Mouse (Mus musculus): ENCODE results near the gene Pi4ka. TPM values are rescaled to one million over a fixed set of nuclear protein-coding genes. Genes with fewer than 3 reads are reported as not detected.

The Pi4ka gene
- total and polyA plus RNA-seq, 2 experiments from 2014 or later = 47.7 to 154 TPM

DNA sequence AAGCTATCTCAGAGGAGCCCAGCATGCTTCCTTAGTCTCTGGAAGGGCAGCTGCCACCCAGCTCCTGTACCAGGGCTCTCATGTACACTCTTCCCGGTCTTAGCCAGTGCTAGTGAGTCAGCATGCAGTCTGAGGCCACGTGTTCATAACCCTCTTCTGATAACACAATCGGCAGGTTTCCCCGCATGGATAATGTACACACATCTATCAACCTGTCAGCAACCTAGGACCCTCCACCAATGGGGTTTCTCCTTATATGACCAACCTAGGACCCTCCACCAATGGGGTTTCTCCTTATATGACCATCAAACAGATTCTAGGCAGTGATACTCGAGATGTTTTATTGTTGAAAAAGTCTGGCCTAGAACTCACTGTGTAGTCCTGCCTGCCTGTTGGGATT, 138.2 kb downstream of the Pi4ka start:
- TF ChIP-seq CTCF (IDR thresholded peaks at IDR 0.05; ENCODE audit: low read depth) = no peak
- Histone ChIP-seq H3K4me3 (ENCODE audit: low read length) (no peak overlapping the region), H3K9me3 (ENCODE audit: low read length) (peaks cover 5% of the 10 kb centered on the region), H3K27ac (no peak overlapping the region), H3K4me2 (ENCODE audit: low read depth, low read length) (no peak overlapping the region), H3K27me3 (ENCODE audit: insufficient read depth, low read length) (no peaks in the 10 kb centered on the region), H3K9ac (replicated peaks; ENCODE audit: low read length) (no peak overlapping the region), H3K36me3 (ENCODE audit: insufficient read depth, low read length) (no peaks in the 10 kb centered on the region), H3K4me1 (ENCODE audit: insufficient read depth, low read length) (no peaks in the 10 kb centered on the region)
- no peak for DNase-seq (ENCODE audit: low spot score)
- 68% methylated on average over 5 of the region's 5 CpGs for WGBS
- ATAC-seq = no peak

DNA sequence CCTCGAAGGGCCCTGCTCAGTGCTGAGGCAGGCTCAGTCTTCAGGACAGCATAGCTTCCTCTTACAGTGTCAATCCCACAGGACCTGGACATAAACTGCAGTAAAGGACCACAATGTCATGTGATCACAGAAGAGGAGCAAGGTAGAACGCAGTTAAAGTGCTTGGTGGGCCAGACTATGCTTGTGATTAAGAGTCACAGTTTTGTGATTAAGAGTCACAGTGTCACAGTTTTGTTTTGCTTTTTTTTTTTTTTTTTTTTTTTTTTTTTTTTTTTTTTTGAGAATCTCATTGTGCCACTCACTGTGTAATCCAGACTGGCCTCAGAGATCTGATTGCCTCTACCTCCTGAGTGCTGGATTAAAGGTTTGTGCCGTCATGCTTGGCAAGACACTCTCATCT, 140.0 kb downstream of the Pi4ka start:
- H3K4me3 ChIP-seq (ENCODE audit: low read length) = no peak overlapping the region
- DNase-seq (ENCODE audit: low spot score) = no peak
- no peaks in the 10 kb centered on the region for H3K27me3 ChIP-seq (ENCODE audit: insufficient read depth, low read length)
- no peaks in the 10 kb centered on the region for H3K4me1 ChIP-seq (ENCODE audit: insufficient read depth, low read length)
- H3K9ac ChIP-seq (replicated peaks; ENCODE audit: low read length) = no peak overlapping the region
- no peak overlapping the region for H3K27ac ChIP-seq
- no peaks in the 10 kb centered on the region for H3K36me3 ChIP-seq (ENCODE audit: insufficient read depth, low read length)
- TF ChIP-seq CTCF (IDR thresholded peaks at IDR 0.05; ENCODE audit: low read depth) = no peak
- no peak for ATAC-seq
- H3K9me3 ChIP-seq (ENCODE audit: low read length) = peaks cover 5% of the 10 kb centered on the region
- H3K4me2 ChIP-seq (ENCODE audit: low read depth, low read length) = no peak overlapping the region
- 77% methylated on average over 3 of the region's 3 CpGs for WGBS

DNA sequence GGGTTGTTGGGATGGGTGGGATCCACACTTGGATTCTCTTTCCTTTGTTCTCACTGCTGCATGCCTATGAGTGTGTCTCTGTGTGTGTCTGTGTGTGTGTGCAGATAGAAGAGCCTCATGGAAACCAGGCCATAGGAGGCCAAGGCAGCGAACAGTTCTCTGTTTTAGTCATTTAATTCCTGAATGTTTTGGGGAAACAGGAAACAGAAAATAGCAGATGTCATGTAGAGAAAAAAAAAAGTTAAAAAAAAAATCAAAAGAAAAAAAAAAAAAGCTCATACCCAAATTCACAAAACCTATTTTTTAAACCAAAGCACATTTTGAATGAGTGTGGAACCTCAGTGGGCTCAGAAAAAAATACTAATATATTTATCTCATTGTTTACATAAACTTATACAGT, 144.8 kb downstream of the Pi4ka start:
- WGBS = 94% methylated on average over 1 of the region's 1 CpGs
- Histone ChIP-seq H3K4me2 (ENCODE audit: low read depth, low read length) (no peak overlapping the region), H3K9me3 (ENCODE audit: low read length) (no peaks in the 10 kb centered on the region), H3K27ac (no peak overlapping the region), H3K9ac (replicated peaks; ENCODE audit: low read length) (no peak overlapping the region), H3K27me3 (ENCODE audit: insufficient read depth, low read length) (no peaks in the 10 kb centered on the region), H3K4me1 (ENCODE audit: insufficient read depth, low read length) (no peaks in the 10 kb centered on the region), H3K36me3 (ENCODE audit: insufficient read depth, low read length) (peaks cover 24% of the 10 kb centered on the region), H3K4me3 (ENCODE audit: low read length) (no peak overlapping the region)
- ATAC-seq = no peak
- DNase-seq (ENCODE audit: low spot score) = no peak
- no peak for TF ChIP-seq CTCF (IDR thresholded peaks at IDR 0.05; ENCODE audit: low read depth)

DNA sequence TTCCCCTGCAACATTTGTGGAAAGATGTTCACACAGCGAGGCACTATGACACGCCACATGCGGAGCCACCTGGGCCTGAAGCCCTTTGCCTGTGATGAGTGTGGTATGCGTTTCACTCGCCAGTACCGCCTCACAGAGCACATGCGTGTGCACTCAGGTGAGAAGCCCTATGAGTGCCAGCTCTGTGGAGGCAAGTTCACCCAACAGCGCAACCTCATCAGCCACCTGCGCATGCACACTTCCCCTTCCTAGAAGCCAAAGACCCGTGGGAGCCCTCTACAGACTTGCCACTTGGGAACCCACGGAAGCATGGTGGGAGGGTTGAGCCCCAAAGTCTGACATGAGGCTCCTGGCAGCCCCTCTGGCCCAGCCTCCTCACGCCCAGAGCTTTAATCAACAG, 147.2 kb downstream of the Pi4ka start:
- H3K4me3 ChIP-seq (ENCODE audit: low read length) = no peak overlapping the region
- H3K27me3 ChIP-seq (ENCODE audit: insufficient read depth, low read length) = no peaks in the 10 kb centered on the region
- peaks cover 4% of the 10 kb centered on the region; the same call in 1 of the 2 replicates for H3K4me1 ChIP-seq (ENCODE audit: insufficient read depth, low read length)
- H3K27ac ChIP-seq = no peak overlapping the region
- no peak for ATAC-seq
- no peak overlapping the region for H3K9ac ChIP-seq (replicated peaks; ENCODE audit: low read length)
- H3K36me3 ChIP-seq (ENCODE audit: insufficient read depth, low read length) = peaks cover 31% of the 10 kb centered on the region
- TF ChIP-seq CTCF (IDR thresholded peaks at IDR 0.05; ENCODE audit: low read depth) = no peak
- no peak for DNase-seq (ENCODE audit: low spot score)
- WGBS = 90% methylated on average over 12 of the region's 12 CpGs
- H3K9me3 ChIP-seq (ENCODE audit: low read length) = no peaks in the 10 kb centered on the region
- H3K4me2 ChIP-seq (ENCODE audit: low read depth, low read length) = no peak overlapping the region

DNA sequence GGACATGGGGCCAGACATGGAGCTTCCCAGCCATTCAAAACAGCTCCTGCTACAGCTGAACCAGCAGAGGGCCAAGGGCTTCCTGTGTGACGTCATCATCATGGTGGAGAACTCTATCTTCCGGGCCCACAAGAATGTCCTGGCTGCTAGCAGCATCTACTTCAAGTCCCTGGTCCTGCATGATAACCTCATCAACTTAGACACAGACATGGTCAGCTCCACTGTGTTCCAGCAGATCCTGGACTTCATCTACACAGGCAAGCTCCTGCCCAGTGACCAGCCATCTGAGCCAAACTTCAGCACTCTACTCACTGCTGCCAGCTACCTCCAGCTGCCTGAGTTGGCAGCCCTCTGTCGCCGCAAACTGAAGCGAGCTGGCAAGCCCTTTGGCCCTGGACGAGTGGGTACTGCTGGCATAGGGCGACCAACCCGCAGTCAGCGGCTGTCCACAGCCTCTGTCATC, 148.7 kb downstream of the Pi4ka start:
- DNase-seq (ENCODE audit: low spot score) (peak; percentile 73), ATAC-seq (peak; percentile 71)
- 54% methylated on average over 9 of the region's 9 CpGs for WGBS
- no peak overlapping the region for H3K27ac ChIP-seq
- no peak overlapping the region for H3K4me2 ChIP-seq (ENCODE audit: low read depth, low read length)
- peak; percentile 35 for TF ChIP-seq CTCF (IDR thresholded peaks at IDR 0.05; ENCODE audit: low read depth)
- H3K4me1 ChIP-seq (ENCODE audit: insufficient read depth, low read length) = peaks cover 7% of the 10 kb centered on the region; the same call in 1 of the 2 replicates
- H3K9ac ChIP-seq (replicated peaks; ENCODE audit: low read length) = no peak overlapping the region
- no peaks in the 10 kb centered on the region for H3K27me3 ChIP-seq (ENCODE audit: insufficient read depth, low read length)
- H3K4me3 ChIP-seq (ENCODE audit: low read length) = no peak overlapping the region
- H3K9me3 ChIP-seq (ENCODE audit: low read length) = no peaks in the 10 kb centered on the region
- H3K36me3 ChIP-seq (ENCODE audit: insufficient read depth, low read length) = peaks cover 31% of the 10 kb centered on the region

DNA sequence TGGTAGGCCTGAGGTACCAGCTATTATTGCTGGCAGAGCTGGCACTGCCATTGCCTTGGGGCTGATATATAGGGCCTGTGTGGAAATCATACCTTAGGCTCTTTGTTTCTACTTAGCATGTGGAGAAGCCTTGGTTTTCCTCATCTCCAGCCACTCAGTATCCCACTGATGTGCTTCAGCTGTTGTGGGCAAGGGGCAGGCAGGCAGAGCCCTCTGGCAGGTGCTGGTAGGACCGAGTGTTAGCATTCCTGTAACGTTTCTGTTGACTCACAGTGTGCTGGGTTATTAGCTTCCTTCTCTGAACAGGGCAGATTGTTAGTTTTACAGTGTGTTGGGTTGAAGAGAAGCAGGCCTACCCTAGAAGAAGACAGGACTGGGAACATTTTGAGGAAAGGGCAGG, 150.8 kb downstream of the Pi4ka start:
- ATAC-seq (no peak), DNase-seq (ENCODE audit: low spot score) (no peak)
- Histone ChIP-seq H3K27ac (no peak overlapping the region), H3K4me3 (ENCODE audit: low read length) (no peak overlapping the region), H3K4me1 (ENCODE audit: insufficient read depth, low read length) (peaks cover 7% of the 10 kb centered on the region), H3K9me3 (ENCODE audit: low read length) (no peaks in the 10 kb centered on the region), H3K36me3 (ENCODE audit: insufficient read depth, low read length) (peaks cover 24% of the 10 kb centered on the region), H3K9ac (replicated peaks; ENCODE audit: low read length) (no peak overlapping the region), H3K4me2 (ENCODE audit: low read depth, low read length) (no peak overlapping the region), H3K27me3 (ENCODE audit: insufficient read depth, low read length) (no peaks in the 10 kb centered on the region)
- 84% methylated on average over 2 of the region's 2 CpGs for WGBS
- TF ChIP-seq CTCF (IDR thresholded peaks at IDR 0.05; ENCODE audit: low read depth) = no peak

DNA sequence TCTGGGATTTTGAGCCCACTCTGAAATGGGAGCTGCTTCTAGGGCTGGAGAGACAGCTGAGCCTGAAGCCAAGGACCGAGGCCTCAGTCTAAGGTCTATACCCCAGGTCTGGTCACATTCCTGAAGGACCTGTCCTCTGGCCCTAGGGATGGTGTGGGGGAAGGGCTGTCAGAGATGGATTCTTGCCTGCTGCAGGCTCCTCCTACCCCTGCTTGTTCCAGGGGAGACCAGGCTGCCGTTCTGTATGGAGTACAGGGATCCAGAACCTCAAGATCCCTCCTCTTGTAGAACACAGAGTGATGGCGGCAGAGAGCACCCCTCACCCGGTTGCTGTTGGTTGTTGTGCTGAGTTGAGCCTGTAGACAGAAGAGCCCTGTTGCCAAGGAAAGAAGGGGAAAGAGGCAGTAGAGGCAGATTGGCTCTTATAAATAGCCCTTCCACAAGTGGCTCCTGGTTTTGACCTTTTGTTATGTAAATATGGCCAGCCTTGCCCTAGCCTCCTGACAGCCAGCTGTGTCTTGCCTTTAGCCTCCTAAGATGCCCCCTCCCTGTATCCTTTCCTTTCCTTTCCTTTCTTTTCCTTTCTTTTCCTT, 152.0 kb downstream of the Pi4ka start:
- H3K9me3 ChIP-seq (ENCODE audit: low read length) = no peaks in the 10 kb centered on the region
- no peak for TF ChIP-seq CTCF (IDR thresholded peaks at IDR 0.05; ENCODE audit: low read depth)
- H3K27me3 ChIP-seq (ENCODE audit: insufficient read depth, low read length) = no peaks in the 10 kb centered on the region
- no peak overlapping the region for H3K4me3 ChIP-seq (ENCODE audit: low read length)
- no peak overlapping the region for H3K9ac ChIP-seq (replicated peaks; ENCODE audit: low read length)
- 0 out of 2 replicates have a peak overlapping the region, but pooled peaks have one; percentile 11 for H3K27ac ChIP-seq
- H3K36me3 ChIP-seq (ENCODE audit: insufficient read depth, low read length) = peaks cover 21% of the 10 kb centered on the region
- H3K4me2 ChIP-seq (ENCODE audit: low read depth, low read length) = no peak overlapping the region
- 19% methylated on average over 4 of the region's 4 CpGs for WGBS
- ATAC-seq (no peak), DNase-seq (ENCODE audit: low spot score) (no peak)
- H3K4me1 ChIP-seq (ENCODE audit: insufficient read depth, low read length) = peaks cover 7% of the 10 kb centered on the region
